Mouse (Mus musculus) megakaryocyte, embryonic 14.5 days (primary cell): ENCODE measurements at regions not wholly inside any gene's neighbourhood (a gene's known extent, or its start where the extent isn't known, plus 50 kb on each side); places are given as distances from the start of the nearest gene placed in this dataset.

Source experiments
- FLI1 ChIP-seq: IDR thresholded peaks from 2 replicates; pipeline ENCODE4 v1.6.1; 2012; ENCODE audit warnings: low read length, inconsistent platforms, mixed read lengths
- GATA1 ChIP-seq: IDR thresholded peaks from 3 replicates; pipeline ENCODE4 v1.6.1; 2012; ENCODE audit warnings: mixed read lengths, low read length, inconsistent platforms, borderline replicate concordance

DNA sequence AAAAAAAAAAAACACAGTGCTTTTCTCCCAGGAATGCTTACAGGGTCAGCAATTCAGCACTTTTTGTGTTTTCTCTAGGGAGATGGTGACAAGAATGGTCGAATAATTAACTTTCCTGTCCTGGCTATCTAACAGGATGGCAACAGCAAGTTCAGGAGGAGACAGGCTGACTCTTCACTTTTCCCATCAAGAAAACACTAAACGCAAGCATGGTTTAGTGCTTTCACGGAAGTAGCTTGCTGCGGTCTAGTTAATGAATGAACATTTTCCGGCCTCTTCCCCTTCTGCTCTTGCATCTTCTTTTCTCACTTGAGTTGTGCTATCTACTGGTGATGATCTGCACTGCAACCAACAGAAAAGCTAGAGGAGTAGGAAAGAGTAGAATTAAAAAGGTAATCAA, 463.6 kb upstream of the Igfbp7 start:
- no peak for TF ChIP-seq GATA1
- no peak for TF ChIP-seq FLI1
